Mouse (Mus musculus) spleen, adult 2 months (tissue): ENCODE results near the gene Pycr1.

ENCODE experiments used
- CTCF ChIP-seq: fragments of 200-500 bp; IDR thresholded peaks from 2 replicates; pipeline ENCODE4 v1.5.1; 2011; ENCODE audit warnings: mild to moderate bottlenecking, inconsistent platforms; ENCODE audit not compliant: insufficient read depth, insufficient read length, insufficient replicate concordance; ENCODE audit errors: extremely low read depth
- POLR2A ChIP-seq: fragments of 200-500 bp; IDR thresholded peaks from 2 replicates; pipeline ENCODE4 v1.6.1; 2011; ENCODE audit warnings: low read depth, low read length, inconsistent platforms

- no peak for TF ChIP-seq CTCF
- no peak for TF ChIP-seq POLR2A
Observed at GRCm38 (mm10) chr11:120626785-120627467, 16.6 kb downstream of the Pycr1 start.
